Mouse (Mus musculus) liver, embryonic 14.5 days (tissue): ENCODE data around the gene Mctp2. TPM values are rescaled to one million over a fixed set of nuclear protein-coding genes. Genes with fewer than 3 reads are reported as not detected.

ENCODE experiments used
- ATAC-seq: fragments of 200-750 bp; cut with Nextera tagmentation; 2 replicates; pipeline ENCODE4 v1.8.0; 2017; ENCODE audit warnings: moderate number of reproducible peaks, mild to moderate bottlenecking, moderate library complexity; ENCODE audit not compliant: insufficient read depth
- DNase-seq, 3 experiments: peaks; one replicate each; pipeline ENCODE4 v3.0.0-alpha.2; 2012 to 2013; ENCODE audit warnings: low read depth in 3 of 3, low spot score in 3 of 3
- H3K27ac ChIP-seq: fragments of 300-500 bp; sonication (generic); 2 replicates; pipeline ENCODE4 v1.5.1; 2014; ENCODE audit warnings: moderate library complexity, mild to moderate bottlenecking, control low read depth, inconsistent platforms
- H3K27me3 ChIP-seq: fragments of 300-500 bp; sonication (generic); 2 replicates; pipeline ENCODE4 v1.6.1; 2014; ENCODE audit warnings: mild to moderate bottlenecking, low read length, moderate library complexity; ENCODE audit not compliant: control insufficient read depth, insufficient read depth
- H3K36me3 ChIP-seq: fragments of 300-500 bp; sonication (generic); replicated peaks from 2 replicates; pipeline ENCODE4 v1.6.1; 2014; ENCODE audit warnings: low read depth; ENCODE audit not compliant: control insufficient read depth, insufficient read depth
- H3K4me1 ChIP-seq, 2 experiments: fragments of 200-500 bp in 1 of 2; fragments of 300-500 bp in 1 of 2; sonication (generic) in 1 of 2; replicated peaks; 2 replicates each; pipeline ENCODE4 v1.6.1; 2012 to 2014; ENCODE audit warnings: antibody characterized with exemption in 1 of 2, inconsistent platforms in 1 of 2, low read length in 1 of 2; ENCODE audit not compliant: control insufficient read depth in 2 of 2, insufficient read depth in 2 of 2
- H3K4me2 ChIP-seq: fragments of 300-500 bp; sonication (generic); 2 replicates; pipeline ENCODE4 v1.6.1; 2014; ENCODE audit warnings: low read depth, mild to moderate bottlenecking, control low read depth, moderate library complexity
- H3K4me3 ChIP-seq, 2 experiments: fragments of 200-500 bp in 1 of 2; fragments of 300-500 bp in 1 of 2; sonication (generic) in 1 of 2; 2 replicates each; pipeline ENCODE4 v1.5.1; 2012 to 2014; ENCODE audit warnings: low read depth in 2 of 2, low read length in 2 of 2, mild to moderate bottlenecking in 2 of 2, control low read depth in 1 of 2, inconsistent platforms in 1 of 2, moderate library complexity in 1 of 2; ENCODE audit not compliant: insufficient read depth in 1 of 2
- H3K9ac ChIP-seq: fragments of 300-500 bp; sonication (generic); replicated peaks from 2 replicates; pipeline ENCODE4 v1.6.1; 2014; ENCODE audit warnings: mild to moderate bottlenecking, control low read depth, moderate library complexity
- H3K9me3 ChIP-seq: fragments of 300-500 bp; sonication (generic); 2 replicates; pipeline ENCODE4 v1.6.1; 2016; ENCODE audit warnings: low read length, mixed read lengths; ENCODE audit not compliant: control insufficient read depth
- CTCF ChIP-seq: IDR thresholded peaks from 2 replicates; pipeline ENCODE4 v1.5.1; 2016; ENCODE audit warnings: antibody characterized with exemption, low read depth, control low read depth
- EP300 ChIP-seq: IDR thresholded peaks from 2 replicates; pipeline ENCODE4 v1.6.1; 2016; ENCODE audit warnings: antibody characterized with exemption, low read depth
- WGBS: fragments of 180-500 bp; shearing (Covaris S2); extraction: QIAGEN DNeasy Blood & Tissue Kit; methylation state at CpG from one replicate; pipeline ENCODE4 v1.1.7; 2014; ENCODE audit not compliant: insufficient replicate concordance; 5-methylcytosine and 5-hydroxymethylcytosine counted together
- polyA plus RNA-seq, 2 experiments: library from polyadenylated mRNA; depleted of rRNA in 1 of 2; stranded (reverse) in 1 of 2; unstranded in 1 of 2; fragments of >200 nt; fragmentation: Nextera tagmentation in 1 of 2; extraction: Ambion mirVana in 1 of 2; gene quantifications; 2 replicates each; pipeline versions ENCODE4 v1.2.1 to v1.2.3; 2012 to 2014

Mctp2 gene
- polyA plus RNA-seq, 2 experiments = 0.13 to 0.20 TPM

DNA sequence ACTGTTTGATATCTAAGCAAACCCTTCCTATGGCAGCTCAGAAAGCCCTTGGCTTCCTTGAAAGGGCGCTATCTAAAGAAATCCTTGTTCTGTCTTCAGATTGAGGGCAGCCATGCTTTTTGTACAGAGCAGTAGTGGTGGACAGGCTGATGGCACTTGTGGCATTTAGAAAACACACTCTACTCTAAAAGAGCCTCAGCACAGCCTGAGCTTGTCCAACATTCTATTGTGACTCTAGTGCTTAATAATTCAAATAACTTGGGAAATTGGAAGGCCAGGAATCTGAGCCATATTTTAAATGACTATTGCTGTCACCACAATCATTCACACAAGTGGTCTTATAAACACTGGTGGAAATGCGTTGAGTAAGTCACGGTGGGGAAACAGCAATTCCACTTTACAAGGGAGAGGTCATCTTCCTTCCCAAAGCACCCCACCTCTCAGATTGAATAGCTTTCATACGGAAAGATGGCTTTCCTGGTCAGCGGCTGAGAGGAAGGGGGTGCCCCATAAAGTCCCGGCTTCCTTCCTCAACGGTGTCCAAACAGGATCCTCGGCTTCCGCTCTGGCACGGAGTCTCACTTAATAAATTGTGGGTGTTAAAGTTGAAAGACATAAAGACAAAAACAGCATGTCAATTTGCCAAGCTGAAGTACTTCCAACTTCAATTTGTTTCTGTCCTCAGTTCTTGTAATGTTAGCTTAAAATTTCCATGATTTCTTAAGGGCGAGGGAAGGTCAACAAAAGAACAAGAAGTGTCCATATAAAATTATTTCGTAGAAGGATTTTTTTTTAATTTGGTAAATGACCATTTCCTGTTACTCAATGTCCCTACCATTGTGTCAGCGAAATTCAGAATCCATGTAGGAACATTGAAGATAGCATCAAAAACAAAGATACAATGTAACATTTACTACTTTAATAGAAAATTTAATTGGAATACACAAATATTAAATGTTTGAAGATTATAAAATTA is 140.4 kb downstream of the Mctp2 start:
- H3K27me3 ChIP-seq = no peaks in the 10 kb centered on the region
- no peaks in the 10 kb centered on the region for H3K4me1 ChIP-seq
- H3K27ac ChIP-seq = no peak overlapping the region
- no peak overlapping the region for H3K4me2 ChIP-seq
- no peak for DNase-seq
- no peak overlapping the region for H3K4me3 ChIP-seq
- 30% methylated on average over 13 of the region's 13 CpGs for WGBS
- H3K9me3 ChIP-seq = no peaks in the 10 kb centered on the region
- TF ChIP-seq CTCF (no peak), EP300 (no peak)
- ATAC-seq = no peak
- H3K36me3 ChIP-seq = no peaks in the 10 kb centered on the region
- no peak overlapping the region for H3K9ac ChIP-seq

- H3K9me3 ChIP-seq = no peaks in the 10 kb centered on the region
- H3K4me3 ChIP-seq = no peak overlapping the region
- no peaks in the 10 kb centered on the region for H3K36me3 ChIP-seq
- TF ChIP-seq EP300 (no peak), CTCF (no peak)
- no peaks in the 10 kb centered on the region for H3K4me1 ChIP-seq
- 21% methylated on average over 1 of the region's 1 CpGs for WGBS
- DNase-seq (no peak), ATAC-seq (no peak)
- H3K4me2 ChIP-seq = no peak overlapping the region
- no peak overlapping the region for H3K27ac ChIP-seq
- H3K27me3 ChIP-seq = no peaks in the 10 kb centered on the region
- no peak overlapping the region for H3K9ac ChIP-seq
These were observed 144.2 kb downstream of the Mctp2 start for GRCm38 (mm10) chr7:72162256-72162655.

GRCm38 (mm10) chr7:72159513-72160063 is 146.8 kb downstream of the Mctp2 start:
- no peak overlapping the region for H3K9ac ChIP-seq
- no peaks in the 10 kb centered on the region for H3K9me3 ChIP-seq
- no peak for ATAC-seq
- no peaks in the 10 kb centered on the region for H3K27me3 ChIP-seq
- H3K27ac ChIP-seq = no peak overlapping the region
- H3K4me3 ChIP-seq = no peak overlapping the region
- 37% methylated on average over 4 of the region's 4 CpGs for WGBS
- H3K4me2 ChIP-seq = no peak overlapping the region
- no peak for DNase-seq
- TF ChIP-seq CTCF (no peak), EP300 (no peak)
- H3K36me3 ChIP-seq = no peaks in the 10 kb centered on the region
- no peaks in the 10 kb centered on the region for H3K4me1 ChIP-seq

DNA sequence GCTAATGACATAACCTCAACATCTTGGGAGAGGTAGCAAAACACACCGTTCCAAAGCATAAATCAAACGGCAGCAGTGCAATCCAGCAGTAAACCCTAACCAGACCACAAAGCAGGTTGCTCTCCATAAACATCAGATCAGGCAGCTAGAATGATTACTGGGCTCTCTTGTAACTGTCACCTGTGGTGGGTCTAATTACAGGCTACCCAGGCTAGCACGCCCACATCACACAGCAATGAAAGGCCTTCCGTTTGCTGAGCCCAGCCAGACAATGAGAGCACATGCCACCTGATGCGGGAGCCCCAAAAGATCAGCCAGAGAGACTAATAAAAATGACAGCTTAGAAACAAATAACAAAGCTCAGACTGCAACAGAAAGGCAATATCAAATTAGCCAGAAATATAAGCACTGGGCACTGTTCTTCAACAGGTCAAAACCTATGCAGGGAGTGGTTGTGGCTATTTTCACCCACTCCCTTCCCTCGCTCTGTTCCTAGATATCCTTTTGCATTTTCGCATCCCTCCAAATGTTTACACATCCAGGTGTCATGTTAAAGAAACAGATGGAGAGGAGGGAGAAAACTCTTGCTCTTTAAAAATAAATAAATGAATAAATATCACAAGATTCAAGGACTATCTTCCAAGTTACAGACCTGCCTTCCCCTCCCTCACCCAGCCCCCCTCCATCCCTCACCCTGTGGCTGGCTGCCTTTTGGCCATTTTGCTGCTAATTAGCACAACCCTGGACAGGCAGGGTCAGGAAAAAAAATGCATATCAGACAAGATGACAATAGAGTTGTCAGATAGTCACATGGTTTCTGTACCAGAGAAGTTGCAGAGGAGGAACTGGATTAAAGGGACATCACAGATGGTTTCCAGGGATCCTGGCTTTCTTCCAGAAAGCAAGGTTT is 155.4 kb downstream of the Mctp2 start:
- ATAC-seq (no peak), DNase-seq (no peak)
- WGBS = 62% methylated on average over 7 of the region's 7 CpGs
- Histone ChIP-seq H3K27me3 (no peaks in the 10 kb centered on the region), H3K4me3 (no peak overlapping the region), H3K9ac (no peak overlapping the region), H3K27ac (no peak overlapping the region), H3K9me3 (no peaks in the 10 kb centered on the region), H3K4me1 (no peaks in the 10 kb centered on the region), H3K4me2 (no peak overlapping the region), H3K36me3 (no peaks in the 10 kb centered on the region)
- no peak for TF ChIP-seq CTCF
- TF ChIP-seq EP300 = no peak
